Mouse (Mus musculus) MEL (cell line): ENCODE results near the gene Gjc1. TPM values are rescaled to one million over a fixed set of nuclear protein-coding genes. Genes with fewer than 3 reads are reported as not detected.

Experiments used
- DNase-seq: peaks from one replicate; pipeline ENCODE4 v3.0.0; 2011; ENCODE audit warnings: low read depth, low spot score
- H3K27ac ChIP-seq: 2 replicates; pipeline ENCODE4 v1.5.1; 2012; ENCODE audit warnings: low read depth, mild to moderate bottlenecking, control low read depth, low read length, moderate library complexity; ENCODE audit not compliant: control insufficient read depth
- H3K27me3 ChIP-seq, 2 experiments: fragments of 150-350 bp in 1 of 2; sonication (generic) in 1 of 2; 2 replicates each; pipeline ENCODE4 v1.6.1; 2012; ENCODE audit warnings: low read length in 2 of 2, mild to moderate bottlenecking in 2 of 2, improper control_type of control experiment in 1 of 2, moderate library complexity in 1 of 2; ENCODE audit not compliant: insufficient read depth in 2 of 2, control insufficient read depth in 1 of 2
- H3K36me3 ChIP-seq, 2 experiments: 2 replicates each; pipeline ENCODE4 v1.6.1; 2012 to 2014; ENCODE audit warnings: low read length in 2 of 2, improper control_type of control experiment in 1 of 2, inconsistent platforms in 1 of 2, mild to moderate bottlenecking in 1 of 2; ENCODE audit not compliant: insufficient read depth in 2 of 2, control insufficient read depth in 1 of 2
- H3K4me1 ChIP-seq, 2 experiments: fragments of 150-350 bp in 1 of 2; sonication (generic) in 1 of 2; 2 replicates each; pipeline ENCODE4 v1.6.1; 2012; ENCODE audit warnings: low read length in 2 of 2, improper control_type of control experiment in 1 of 2, mild to moderate bottlenecking in 1 of 2; ENCODE audit not compliant: insufficient read depth in 2 of 2, control insufficient read depth in 1 of 2
- H3K4me3 ChIP-seq, 2 experiments: fragments of 150-350 bp in 1 of 2; sonication (generic) in 1 of 2; 2 replicates each; pipeline ENCODE4 v1.5.1; 2012; ENCODE audit warnings: low read depth in 2 of 2, low read length in 2 of 2, mild to moderate bottlenecking in 2 of 2, moderate library complexity in 2 of 2, control low read depth in 1 of 2, improper control_type of control experiment in 1 of 2; ENCODE audit not compliant: control insufficient read depth in 1 of 2, insufficient read depth in 1 of 2
- H3K79me2 ChIP-seq: 2 replicates; pipeline ENCODE4 v1.6.1; 2012; ENCODE audit warnings: mild to moderate bottlenecking, low read length, moderate library complexity; ENCODE audit not compliant: control insufficient read depth, poor library complexity, insufficient read depth
- H3K9ac ChIP-seq: 2 replicates; pipeline ENCODE4 v1.6.1; 2012; ENCODE audit warnings: low read depth, mild to moderate bottlenecking, control low read depth, low read length, moderate library complexity; ENCODE audit not compliant: control insufficient read depth, poor library complexity, severe bottlenecking
- H3K9me3 ChIP-seq: fragments of 150-350 bp; sonication (generic); replicated peaks from 2 replicates; pipeline ENCODE4 v1.6.1; 2012; ENCODE audit warnings: mild to moderate bottlenecking, low read length, improper control_type of control experiment, moderate library complexity; ENCODE audit not compliant: insufficient read depth
- CHD2 ChIP-seq: IDR thresholded peaks from 2 replicates; pipeline ENCODE4 v1.6.1; 2011; ENCODE audit warnings: low read length, improper control_type of control experiment
- KAT2A ChIP-seq: conservative IDR thresholded peaks from 2 replicates; pipeline ENCODE4 v1.6.1; 2012; ENCODE audit warnings: low read depth, low read length, improper control_type of control experiment, inconsistent platforms
- MAFK ChIP-seq: IDR thresholded peaks from 2 replicates; pipeline ENCODE4 v1.6.1; 2011; ENCODE audit warnings: low read depth, mild to moderate bottlenecking, low read length, improper control_type of control experiment, borderline replicate concordance
- MXI1 ChIP-seq: IDR thresholded peaks from 2 replicates; pipeline ENCODE4 v1.6.1; 2011; ENCODE audit warnings: mild to moderate bottlenecking, low read depth, low read length, improper control_type of control experiment
- MYC ChIP-seq: IDR thresholded peaks from 2 replicates; pipeline ENCODE4 v1.6.1; 2011; ENCODE audit warnings: low read depth, mild to moderate bottlenecking, low read length, improper control_type of control experiment, moderate library complexity
- NELFE ChIP-seq: IDR thresholded peaks from 2 replicates; pipeline ENCODE4 v1.6.1; 2011; ENCODE audit warnings: low read depth, low read length, improper control_type of control experiment
- NRF1 ChIP-seq: IDR thresholded peaks from 2 replicates; pipeline ENCODE4 v1.6.1; 2014; ENCODE audit warnings: low read depth, mild to moderate bottlenecking, inconsistent platforms, low read length, improper control_type of control experiment, moderate library complexity; ENCODE audit not compliant: poor library complexity, insufficient read depth, severe bottlenecking
- POLR2AphosphoS2 ChIP-seq: IDR thresholded peaks from 2 replicates; pipeline ENCODE4 v1.6.1; 2011; ENCODE audit warnings: low read length, improper control_type of control experiment
- POLR2AphosphoS5 ChIP-seq: IDR thresholded peaks from 2 replicates; pipeline ENCODE4 v1.6.1; 2012; ENCODE audit warnings: low read depth, borderline replicate concordance, mild to moderate bottlenecking, inconsistent platforms, low read length, moderate library complexity, mixed read lengths
- RCOR1 ChIP-seq: IDR thresholded peaks from 2 replicates; pipeline ENCODE4 v1.6.1; 2012; ENCODE audit warnings: low read depth, mild to moderate bottlenecking, inconsistent platforms, low read length, improper control_type of control experiment
- SMC3 ChIP-seq: IDR thresholded peaks from 2 replicates; pipeline ENCODE4 v1.6.1; 2011; ENCODE audit warnings: low read depth, low read length, improper control_type of control experiment
- UBTF ChIP-seq: IDR thresholded peaks from 2 replicates; pipeline ENCODE4 v1.6.1; 2012; ENCODE audit warnings: low read depth, mild to moderate bottlenecking, inconsistent platforms, low read length, improper control_type of control experiment, moderate library complexity, borderline replicate concordance; ENCODE audit not compliant: insufficient read depth
- USF1 ChIP-seq: IDR thresholded peaks from 2 replicates; pipeline ENCODE4 v1.6.1; 2014; ENCODE audit warnings: low read depth, mild to moderate bottlenecking, inconsistent platforms, low read length, improper control_type of control experiment, moderate library complexity
- polyA plus RNA-seq, 2 experiments: library from polyadenylated mRNA; stranded (reverse) in 1 of 2; unstranded in 1 of 2; fragments of >175 nt in 1 of 2; fragments of >200 nt in 1 of 2; gene quantifications; 2 replicates each; pipeline versions ENCODE4 v1.2.1 to v1.2.4; 2012; ENCODE audit warnings: low replicate concordance in 2 of 2, low read depth in 1 of 2; ENCODE audit not compliant: insufficient read length in 2 of 2, insufficient read depth in 1 of 2, missing spikeins in 1 of 2
- total RNA-seq: library from RNA; depleted of rRNA; stranded (reverse); fragments of 300-350 nt; gene quantifications from 2 replicates; pipeline ENCODE4 v1.2.3, GENCODE M21; 2012

Gjc1 gene
- total and polyA plus RNA-seq, 3 experiments, result not detected

GRCm38 (mm10) chr11:102773713-102774611 is 45.5 kb downstream of the Gjc1 start (continued):
- TF ChIP-seq UBTF, result no peak
- TF ChIP-seq NELFE, result no peak
- no peak for TF ChIP-seq NRF1
- TF ChIP-seq MXI1, result peak; percentile 19; the same call in 1 of the 2 replicates
- TF ChIP-seq, all 39 proteins: peak for 12

- TF ChIP-seq NRF1, result no peak
- Histone ChIP-seq H3K4me1 (peaks cover 0 to 10% of the 10 kb centered on the region in 2 experiments; a peak in 2 of 4 replicates), H3K27ac (no peak overlapping the region), H3K79me2 (no peaks in the 10 kb centered on the region), H3K27me3 (peaks cover 0 to 3% of the 10 kb centered on the region in 2 experiments; a peak in 1 of 4 replicates), H3K36me3 (no peaks in the 10 kb centered on the region), H3K4me3 (no peak overlapping the region), H3K9ac (no peak overlapping the region), H3K9me3 (no peaks in the 10 kb centered on the region)
- DNase-seq, result no peak
Measured at GRCm38 (mm10) chr11:102772771-102773700, 46.5 kb downstream of the Gjc1 start.

GRCm38 (mm10) chr11:102771916-102772714 is 47.4 kb downstream of the Gjc1 start:
- Histone ChIP-seq H3K4me1 (peaks cover 0 to 10% of the 10 kb centered on the region in 2 experiments; a peak in 2 of 4 replicates), H3K4me3 (no peak overlapping the region), H3K9ac (no peak overlapping the region), H3K36me3 (no peaks in the 10 kb centered on the region), H3K9me3 (no peaks in the 10 kb centered on the region), H3K27ac (no peak overlapping the region), H3K79me2 (no peaks in the 10 kb centered on the region), H3K27me3 (peaks cover 0 to 3% of the 10 kb centered on the region in 2 experiments; a peak in 1 of 4 replicates)
- TF ChIP-seq NELFE (no peak), MYC (no peak), CHD2 (no peak), POLR2AphosphoS2 (no peak), KAT2A (no peak), RCOR1 (no peak), MXI1 (no peak), USF1 (no peak), MAFK (no peak), SMC3 (no peak), POLR2AphosphoS5 (no peak), NRF1 (no peak), UBTF (no peak)
- DNase-seq, result no peak
